Mouse (Mus musculus): ENCODE results near the gene Urah.

The Urah gene

GRCm38 (mm10) chr7:140840750-140841735 lies 6.2 kb downstream of the Urah start:
- no peak for DNase-seq

- DNase-seq: no peak
These were observed 9.0 kb downstream of the Urah start for GRCm38 (mm10) chr7:140843806-140844205.

- peak; percentile 72 for DNase-seq
These were observed 10.3 kb downstream of the Urah start, which contains the start of gene Scgb1c1 for GRCm38 (mm10) chr7:140844905-140845665. Scgb1c1 (plus strand) TSS chr7:140845547.

- no peak for DNase-seq
These were observed 10.9 kb downstream of the Urah start for GRCm38 (mm10) chr7:140845683-140846082.

- no peak for DNase-seq
These were observed 11.9 kb downstream of the Urah start for GRCm38 (mm10) chr7:140846676-140847075.

- DNase-seq: peak; percentile 53
These were observed 13.2 kb downstream of the Urah start, which contains the start of gene Odf3 for GRCm38 (mm10) chr7:140847755-140848580. Odf3 (plus strand) TSS chr7:140847805.

GRCm38 (mm10) chr7:140848591-140848990 lies 13.8 kb downstream of the Urah start:
- DNase-seq: no peak

GRCm38 (mm10) chr7:140851916-140852315 lies 17.1 kb downstream of the Urah start:
- no peak for DNase-seq

GRCm38 (mm10) chr7:140853386-140853785 lies 18.6 kb downstream of the Urah start:
- DNase-seq: peak; percentile 73

GRCm38 (mm10) chr7:140854483-140854882 lies 19.7 kb downstream of the Urah start:
- no peak for DNase-seq

GRCm38 (mm10) chr7:140855181-140855580 lies 20.4 kb downstream of the Urah start:
- DNase-seq: no peak

- DNase-seq: peak; percentile 94
These were observed 21.3 kb downstream of the Urah start, which contains the start of gene Gm45785 for GRCm38 (mm10) chr7:140855860-140856784. Gm45785 (minus strand) TSS chr7:140856331.

- DNase-seq: peak; percentile 90
These were observed 22.1 kb downstream of the Urah start, which contains the start of gene Ric8a for GRCm38 (mm10) chr7:140856785-140857549. Ric8a (plus strand) TSS chr7:140856957.

- DNase-seq: no peak
These were observed 23.0 kb downstream of the Urah start, which contains the start of gene Bet1l for GRCm38 (mm10) chr7:140857550-140858505. Bet1l (minus strand) TSS chr7:140857577.

- no peak for DNase-seq
These were observed 23.9 kb downstream of the Urah start for GRCm38 (mm10) chr7:140858746-140859145.

- no peak for DNase-seq
These were observed 25.2 kb downstream of the Urah start for GRCm38 (mm10) chr7:140859997-140860396.

GRCm38 (mm10) chr7:140860728-140861127 lies 25.9 kb downstream of the Urah start:
- no peak for DNase-seq

- DNase-seq: no peak
These were observed 29.9 kb downstream of the Urah start for GRCm38 (mm10) chr7:140864761-140865160.

GRCm38 (mm10) chr7:140874224-140874623 lies 39.4 kb downstream of the Urah start:
- no peak for DNase-seq

All from kidney, adult 11 months (tissue).